Mouse (Mus musculus) cerebellum, adult 2 months (tissue): ENCODE data around the gene Tsc22d2.

Experiments
- CTCF ChIP-seq: fragments of 200-500 bp; IDR thresholded peaks from 2 replicates; pipeline ENCODE4 v1.5.1; 2011; ENCODE audit warnings: low read depth, mild to moderate bottlenecking, control low read depth, low read length, moderate library complexity, borderline replicate concordance; ENCODE audit not compliant: insufficient read depth
- POLR2A ChIP-seq: fragments of 200-500 bp; IDR thresholded peaks from 2 replicates; pipeline ENCODE4 v1.6.1; 2011; ENCODE audit warnings: low read length, control low read depth, borderline replicate concordance; ENCODE audit not compliant: insufficient read depth

- no peak for TF ChIP-seq CTCF
- TF ChIP-seq POLR2A = no peak
Measured at GRCm38 (mm10) chr3:58455255-58455654, 40.7 kb downstream of the Tsc22d2 start.
